Mouse (Mus musculus): ENCODE measurements at regions not wholly inside any gene's neighbourhood (a gene's known extent, or its start where the extent isn't known, plus 50 kb on each side); places are given as distances from the start of the nearest gene placed in this dataset.

DNA sequence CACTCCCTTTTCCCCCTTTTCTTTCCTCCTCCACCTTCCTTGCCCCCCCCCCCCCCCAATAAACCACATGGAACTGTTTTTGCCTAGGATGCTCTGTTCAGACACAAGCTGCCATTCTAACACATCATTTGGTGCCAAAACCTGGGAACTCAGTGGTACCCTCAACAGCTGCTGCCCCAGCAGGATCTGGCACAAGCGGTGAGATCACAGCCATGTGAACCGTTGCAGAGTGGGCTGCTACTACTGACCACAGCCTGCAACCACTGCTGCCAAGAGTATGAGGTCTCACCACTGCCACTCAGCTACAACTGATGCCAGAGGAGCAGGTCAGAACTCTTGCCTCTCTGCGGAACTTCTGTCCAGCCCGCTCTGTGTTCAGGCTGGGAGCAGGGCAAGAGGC lies 206.2 kb downstream of the Pcsk1 start:
- TF ChIP-seq CTCF (IDR thresholded peaks at IDR 0.05; ENCODE audit: borderline replicate concordance, extremely low read depth, insufficient read depth, insufficient read length) = no peak
- no peak for TF ChIP-seq POLR2A (IDR thresholded peaks at IDR 0.05; ENCODE audit: borderline replicate concordance, extremely low read depth, insufficient read depth, insufficient read length, poor library complexity, severe bottlenecking)

All from brain, embryonic 14.5 days (tissue).